Mouse (Mus musculus): ENCODE results near the gene Pth2.

DNA sequence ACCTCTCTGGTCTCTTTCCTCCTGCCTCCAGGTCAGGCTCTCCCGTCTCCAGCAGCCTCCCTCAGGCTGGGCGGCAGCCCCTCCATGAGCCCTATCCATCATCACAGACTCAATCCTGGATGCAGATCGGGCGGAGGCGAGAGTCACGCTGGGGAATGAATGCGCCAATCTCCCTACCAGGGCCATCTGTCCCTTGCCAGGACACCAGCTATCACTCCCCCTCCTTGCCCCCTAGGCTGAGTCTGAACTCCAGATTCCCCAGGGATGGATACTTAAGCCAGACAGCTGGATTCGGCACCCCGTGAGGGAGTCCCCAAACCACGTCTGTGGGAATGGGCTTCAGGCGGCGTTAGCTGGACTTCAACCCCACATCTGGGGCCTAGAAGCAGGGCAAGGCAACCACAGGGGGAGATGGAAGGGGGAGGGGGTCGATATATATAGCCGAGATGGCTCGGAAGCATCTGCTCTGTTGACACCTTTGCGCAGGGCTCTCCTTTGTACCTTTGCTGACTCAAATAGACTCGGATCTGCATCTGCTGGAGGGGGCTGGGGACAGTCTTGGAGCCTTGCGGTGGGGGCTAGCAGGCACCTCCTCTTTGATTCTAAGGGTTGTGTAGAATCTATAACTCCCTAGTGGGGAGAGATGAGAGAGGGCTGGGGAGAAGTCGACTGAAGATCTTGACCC lies 12.9 kb upstream of the Pth2 start:
- no peak for TF ChIP-seq MAX (IDR thresholded peaks at IDR 0.05; ENCODE audit: low read depth)
- TF ChIP-seq POLR2A (IDR thresholded peaks at IDR 0.05; ENCODE audit: insufficient read length, low read depth): no peak
- no peak for TF ChIP-seq CEBPB (IDR thresholded peaks at IDR 0.05; ENCODE audit: insufficient read depth, poor library complexity, severe bottlenecking)
- TF ChIP-seq TCF12 (IDR thresholded peaks at IDR 0.05; ENCODE audit: insufficient read depth, poor library complexity, severe bottlenecking): no peak
- no peak for TF ChIP-seq USF1 (IDR thresholded peaks at IDR 0.05; ENCODE audit: low read depth)
- TF ChIP-seq E2F4 (IDR thresholded peaks at IDR 0.05; ENCODE audit: insufficient read depth): no peak
- no peak for TF ChIP-seq SRF (IDR thresholded peaks at IDR 0.05; ENCODE audit: control insufficient read depth, insufficient read length, low read depth)
- no peak for TF ChIP-seq REST (IDR thresholded peaks at IDR 0.05; ENCODE audit: insufficient read depth, insufficient read length)

Data from myocyte (in vitro differentiated cells).